Mouse (Mus musculus): ENCODE data around the gene Camkk2.
A peak's percentile ranks its signal among the peaks of the same experiment; 100 is the strongest.

- peak; percentile 81 for TF ChIP-seq POLR2A (IDR thresholded peaks at IDR 0.05; ENCODE audit: low read depth, low read length)
- TF ChIP-seq CTCF (IDR thresholded peaks at IDR 0.05; ENCODE audit: extremely low read depth, insufficient read depth, insufficient read length, insufficient replicate concordance): no peak
Observed at GRCm38 (mm10) chr5:122820777-122821523, 41.7 kb upstream of the Camkk2 start, which contains the start of gene Anapc5.
